Mouse (Mus musculus) limb, embryonic 14.5 days (tissue): Measurements from ENCODE around the gene Ptpn21. TPM values are rescaled to one million over a fixed set of nuclear protein-coding genes. Genes with fewer than 3 reads are reported as not detected.
A peak's percentile ranks its signal among the peaks of the same experiment; 100 is the strongest.

Source experiments
- ATAC-seq: fragments of 200-750 bp; cut with Nextera tagmentation; 2 replicates; pipeline ENCODE4 v1.8.0; 2017; ENCODE audit warnings: low read depth, moderate number of reproducible peaks, moderate TSS enrichment; ENCODE audit not compliant: low FRiP score
- DNase-seq: peaks from one replicate; pipeline ENCODE4 v3.0.0-alpha.2; 2015; ENCODE audit warnings: low spot score
- H3K27ac ChIP-seq: fragments of 300-500 bp; sonication (generic); replicated peaks from 2 replicates; pipeline ENCODE4 v1.5.1; 2014; ENCODE audit warnings: low read depth, mild to moderate bottlenecking, low read length, moderate library complexity, mixed read lengths
- H3K27me3 ChIP-seq: fragments of 300-500 bp; sonication (generic); 2 replicates; pipeline ENCODE4 v1.6.1; 2014; ENCODE audit warnings: low read length, mixed read lengths; ENCODE audit not compliant: control insufficient read depth, insufficient read depth
- H3K36me3 ChIP-seq: fragments of 300-500 bp; sonication (generic); 2 replicates; pipeline ENCODE4 v1.6.1; 2014; ENCODE audit warnings: mild to moderate bottlenecking, low read length, moderate library complexity, mixed read lengths; ENCODE audit not compliant: control insufficient read depth, insufficient read depth
- H3K4me1 ChIP-seq: fragments of 300-500 bp; sonication (generic); 2 replicates; pipeline ENCODE4 v1.6.1; 2014; ENCODE audit warnings: antibody characterized with exemption, low read length, mixed read lengths; ENCODE audit not compliant: control insufficient read depth, insufficient read depth
- H3K4me2 ChIP-seq: fragments of 300-500 bp; sonication (generic); replicated peaks from 2 replicates; pipeline ENCODE4 v1.6.1; 2014; ENCODE audit warnings: low read depth, mild to moderate bottlenecking, low read length, moderate library complexity; ENCODE audit not compliant: severe bottlenecking
- H3K4me3 ChIP-seq: fragments of 300-500 bp; sonication (generic); replicated peaks from 2 replicates; pipeline ENCODE4 v1.5.1; 2014; ENCODE audit warnings: low read length
- H3K9ac ChIP-seq: fragments of 300-500 bp; sonication (generic); 2 replicates; pipeline ENCODE4 v1.6.1; 2014; ENCODE audit warnings: mild to moderate bottlenecking, low read depth, low read length, moderate library complexity; ENCODE audit not compliant: severe bottlenecking
- H3K9me3 ChIP-seq: fragments of 300-500 bp; sonication (generic); 2 replicates; pipeline ENCODE4 v1.6.1; 2016; ENCODE audit warnings: low read length; ENCODE audit not compliant: control insufficient read depth
- POLR2A ChIP-seq: fragments of 200-500 bp; IDR thresholded peaks from 2 replicates; pipeline ENCODE4 v1.8.0; 2012; ENCODE audit warnings: inconsistent platforms, mild to moderate bottlenecking, moderate library complexity, borderline replicate concordance; ENCODE audit not compliant: insufficient read depth, insufficient read length; ENCODE audit errors: extremely low read depth
- WGBS: fragments of 180-500 bp; shearing (Covaris S2); extraction: QIAGEN DNeasy Blood & Tissue Kit; methylation state at CpG from one replicate; pipeline ENCODE4 v1.1.7; 2014; 5-methylcytosine and 5-hydroxymethylcytosine counted together
- polyA plus RNA-seq, 2 experiments: library from polyadenylated mRNA; depleted of rRNA in 1 of 2; stranded (reverse) in 1 of 2; unstranded in 1 of 2; fragments of >200 nt; fragmentation: Nextera tagmentation in 1 of 2; extraction: Ambion mirVana in 1 of 2; gene quantifications; 2 replicates each; pipeline versions ENCODE4 v1.2.1 to v1.2.3; 2012 to 2014

Ptpn21 gene
- polyA plus RNA-seq, 2 experiments, result 9.9 to 13.1 TPM

GRCm38 (mm10) chr12:98697202-98697601 is 40.0 kb downstream of the Ptpn21 start:
- H3K36me3 ChIP-seq, result peaks cover 17% of the 10 kb centered on the region
- DNase-seq (peak; percentile 39), ATAC-seq (no peak)
- no peak for TF ChIP-seq POLR2A
- H3K4me1 ChIP-seq, result no peaks in the 10 kb centered on the region
- H3K27me3 ChIP-seq, result no peaks in the 10 kb centered on the region
- no peak overlapping the region for H3K9ac ChIP-seq
- no peaks in the 10 kb centered on the region for H3K9me3 ChIP-seq
- WGBS, result 46% methylated on average over 5 of the region's 5 CpGs
- H3K4me2 ChIP-seq, result no peak overlapping the region
- no peak overlapping the region for H3K4me3 ChIP-seq
- no peak overlapping the region for H3K27ac ChIP-seq

GRCm38 (mm10) chr12:98690230-98690629 is 47.0 kb downstream of the Ptpn21 start:
- H3K4me3 ChIP-seq, result no peak overlapping the region
- H3K36me3 ChIP-seq, result peaks cover 55% of the 10 kb centered on the region
- DNase-seq, result no peak
- H3K27ac ChIP-seq, result no peak overlapping the region
- H3K9me3 ChIP-seq, result no peaks in the 10 kb centered on the region
- H3K4me1 ChIP-seq, result no peaks in the 10 kb centered on the region
- no peaks in the 10 kb centered on the region for H3K27me3 ChIP-seq
- no peak overlapping the region for H3K4me2 ChIP-seq
- no peak for ATAC-seq
- no peak for TF ChIP-seq POLR2A
- WGBS, result 90% methylated on average over 8 of the region's 8 CpGs
- no peak overlapping the region for H3K9ac ChIP-seq

- no peaks in the 10 kb centered on the region for H3K27me3 ChIP-seq
- 64% methylated on average over 6 of the region's 6 CpGs for WGBS
- no peak for TF ChIP-seq POLR2A
- H3K36me3 ChIP-seq, result peaks cover 59% of the 10 kb centered on the region
- DNase-seq (no peak), ATAC-seq (no peak)
- H3K27ac ChIP-seq, result no peak overlapping the region
- H3K4me3 ChIP-seq, result no peak overlapping the region
- H3K4me1 ChIP-seq, result no peaks in the 10 kb centered on the region
- H3K9me3 ChIP-seq, result no peaks in the 10 kb centered on the region
- no peak overlapping the region for H3K9ac ChIP-seq
- no peak overlapping the region for H3K4me2 ChIP-seq
Observed at GRCm38 (mm10) chr12:98683574-98683973, 53.6 kb downstream of the Ptpn21 start.

GRCm38 (mm10) chr12:98683171-98683570 is 54.0 kb downstream of the Ptpn21 start:
- DNase-seq (no peak), ATAC-seq (no peak)
- no peaks in the 10 kb centered on the region for H3K27me3 ChIP-seq
- H3K36me3 ChIP-seq, result peaks cover 59% of the 10 kb centered on the region
- H3K9ac ChIP-seq, result no peak overlapping the region
- TF ChIP-seq POLR2A, result no peak
- H3K4me1 ChIP-seq, result no peaks in the 10 kb centered on the region
- no peak overlapping the region for H3K4me2 ChIP-seq
- no peaks in the 10 kb centered on the region for H3K9me3 ChIP-seq
- WGBS, result 69% methylated on average over 11 of the region's 11 CpGs
- no peak overlapping the region for H3K4me3 ChIP-seq
- no peak overlapping the region for H3K27ac ChIP-seq

GRCm38 (mm10) chr12:98682196-98682595 is 55.0 kb downstream of the Ptpn21 start:
- H3K27me3 ChIP-seq, result no peaks in the 10 kb centered on the region
- DNase-seq (no peak), ATAC-seq (no peak)
- H3K36me3 ChIP-seq, result peaks cover 56% of the 10 kb centered on the region
- no peak overlapping the region for H3K27ac ChIP-seq
- H3K9ac ChIP-seq, result no peak overlapping the region
- no peak overlapping the region for H3K4me3 ChIP-seq
- WGBS, result 87% methylated on average over 15 of the region's 15 CpGs
- no peak for TF ChIP-seq POLR2A
- no peaks in the 10 kb centered on the region for H3K4me1 ChIP-seq
- H3K9me3 ChIP-seq, result no peaks in the 10 kb centered on the region
- no peak overlapping the region for H3K4me2 ChIP-seq

GRCm38 (mm10) chr12:98679906-98680305 is 57.3 kb downstream of the Ptpn21 start:
- Histone ChIP-seq H3K36me3 (peaks cover 50% of the 10 kb centered on the region), H3K9me3 (no peaks in the 10 kb centered on the region)
- TF ChIP-seq POLR2A, result no peak

More at GRCm38 (mm10) chr12:98679906-98680305, 57.3 kb downstream of the Ptpn21 start:
- WGBS, result 87% methylated on average over 15 of the region's 15 CpGs
- no peak overlapping the region for H3K9ac ChIP-seq
- DNase-seq, result no peak
- no peaks in the 10 kb centered on the region for H3K27me3 ChIP-seq
- no peak overlapping the region for H3K27ac ChIP-seq
- no peak overlapping the region for H3K4me2 ChIP-seq
- H3K4me3 ChIP-seq, result no peak overlapping the region
- no peak for ATAC-seq
- H3K4me1 ChIP-seq, result no peaks in the 10 kb centered on the region
